Mouse (Mus musculus): Measurements from ENCODE around the gene Tuba1a. TPM values are rescaled to one million over a fixed set of nuclear protein-coding genes. Genes with fewer than 3 reads are reported as not detected.
A peak's percentile ranks its signal among the peaks of the same experiment; 100 is the strongest.

Gene Tuba1a
- polyA plus RNA-seq, 1 experiment from 2014 or later = 17,735 TPM

DNA sequence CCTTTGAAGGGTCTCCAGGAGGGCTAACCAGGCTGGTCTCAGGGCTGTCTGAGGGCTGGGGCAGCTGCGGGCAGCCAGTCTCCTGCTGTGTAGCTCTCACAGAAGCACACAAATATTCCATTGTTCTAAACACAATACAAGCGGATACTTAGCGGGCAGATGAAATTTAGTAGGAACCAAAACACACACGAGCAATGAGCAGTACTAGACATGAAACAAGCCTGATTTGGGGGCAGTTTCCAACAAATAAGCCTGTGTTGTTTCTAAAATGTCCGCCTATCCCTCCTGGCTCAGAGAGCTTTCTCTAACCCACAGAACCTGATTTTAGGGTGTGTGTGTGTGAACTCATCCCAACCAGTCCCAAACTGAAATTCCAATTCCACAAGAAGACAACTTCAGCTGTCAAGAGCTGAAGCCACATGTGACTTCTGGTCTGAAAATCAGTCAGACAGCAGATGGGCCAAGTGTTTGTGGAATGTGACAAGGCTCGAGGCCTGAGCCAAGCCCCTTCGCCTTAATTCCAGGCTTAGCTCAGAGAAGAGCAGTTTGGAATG lies 33.7 kb upstream of the Tuba1a start:
- no peak for ATAC-seq
- H3K9me3 ChIP-seq (replicated peaks; ENCODE audit: control insufficient read depth, low read length, poor library complexity, severe bottlenecking) = no peaks in the 10 kb centered on the region
- peak overlapping the region; percentile 74 for H3K4me2 ChIP-seq (ENCODE audit: low read length)
- H3K36me3 ChIP-seq (ENCODE audit: control insufficient read depth, insufficient read depth, low read length) = no peaks in the 10 kb centered on the region
- 1% methylated on average over 7 of the region's 7 CpGs for WGBS
- H3K27me3 ChIP-seq (ENCODE audit: control insufficient read depth, insufficient read depth, low read depth, low read length) = no peaks in the 10 kb centered on the region
- peak overlapping the region; percentile 78 for H3K9ac ChIP-seq (ENCODE audit: low read depth, low read length)
- H3K27ac ChIP-seq (ENCODE audit: low read length) = peak overlapping the region; percentile 100
- H3K4me3 ChIP-seq (ENCODE audit: low read depth, low read length) = peak overlapping the region; percentile 42
- peaks cover 64% of the 10 kb centered on the region for H3K4me1 ChIP-seq (ENCODE audit: control insufficient read depth, insufficient read depth, low read length)

DNA sequence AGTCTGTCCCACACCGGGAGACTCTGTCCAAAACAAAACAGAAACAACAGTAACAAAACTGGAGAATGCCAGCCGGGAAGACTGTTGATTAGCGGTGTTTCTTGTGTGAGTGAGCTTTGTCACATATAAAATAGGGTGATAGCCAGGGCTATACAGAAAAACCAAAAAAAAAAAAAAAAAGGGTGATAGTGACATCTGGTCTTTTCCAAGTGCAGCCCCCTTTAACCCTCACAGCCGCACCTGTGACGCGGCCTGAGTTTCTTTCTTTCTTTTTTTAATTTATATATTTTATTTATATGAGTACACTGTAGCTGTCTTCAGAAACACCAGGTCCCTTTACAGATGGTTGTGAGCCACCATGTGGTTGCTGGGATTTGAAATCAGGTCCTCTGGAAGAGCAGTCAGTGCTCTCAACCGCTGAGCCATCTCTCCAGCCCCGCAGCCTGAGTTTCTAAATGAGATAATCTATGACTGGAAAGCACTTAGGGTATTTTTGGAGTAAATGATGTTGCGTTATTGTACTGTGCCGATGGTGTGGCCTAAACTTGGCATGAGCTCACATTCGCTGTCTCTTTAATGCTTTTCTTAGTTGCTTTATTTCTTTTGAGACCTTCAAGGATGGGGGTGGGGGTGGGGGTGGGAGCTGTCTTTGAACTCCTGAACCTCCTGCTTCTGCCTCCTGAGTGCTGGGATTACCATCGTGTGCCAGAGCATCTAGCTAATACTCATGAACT lies 32.6 kb upstream of the Tuba1a start:
- 7% methylated on average over 12 of the region's 12 CpGs for WGBS
- H3K9ac ChIP-seq (ENCODE audit: low read depth, low read length) = peak overlapping the region; percentile 78
- H3K9me3 ChIP-seq (replicated peaks; ENCODE audit: control insufficient read depth, low read length, poor library complexity, severe bottlenecking) = no peaks in the 10 kb centered on the region
- 0 out of 2 replicates have a peak, but pooled peaks have one; percentile 25 for ATAC-seq
- no peaks in the 10 kb centered on the region for H3K36me3 ChIP-seq (ENCODE audit: control insufficient read depth, insufficient read depth, low read length)
- peaks cover 64% of the 10 kb centered on the region for H3K4me1 ChIP-seq (ENCODE audit: control insufficient read depth, insufficient read depth, low read length)
- H3K27me3 ChIP-seq (ENCODE audit: control insufficient read depth, insufficient read depth, low read depth, low read length) = no peaks in the 10 kb centered on the region
- H3K27ac ChIP-seq (ENCODE audit: low read length) = peak overlapping the region; percentile 100
- peak overlapping the region; percentile 74 for H3K4me2 ChIP-seq (ENCODE audit: low read length)
- peak overlapping the region; percentile 42 for H3K4me3 ChIP-seq (ENCODE audit: low read depth, low read length)

DNA sequence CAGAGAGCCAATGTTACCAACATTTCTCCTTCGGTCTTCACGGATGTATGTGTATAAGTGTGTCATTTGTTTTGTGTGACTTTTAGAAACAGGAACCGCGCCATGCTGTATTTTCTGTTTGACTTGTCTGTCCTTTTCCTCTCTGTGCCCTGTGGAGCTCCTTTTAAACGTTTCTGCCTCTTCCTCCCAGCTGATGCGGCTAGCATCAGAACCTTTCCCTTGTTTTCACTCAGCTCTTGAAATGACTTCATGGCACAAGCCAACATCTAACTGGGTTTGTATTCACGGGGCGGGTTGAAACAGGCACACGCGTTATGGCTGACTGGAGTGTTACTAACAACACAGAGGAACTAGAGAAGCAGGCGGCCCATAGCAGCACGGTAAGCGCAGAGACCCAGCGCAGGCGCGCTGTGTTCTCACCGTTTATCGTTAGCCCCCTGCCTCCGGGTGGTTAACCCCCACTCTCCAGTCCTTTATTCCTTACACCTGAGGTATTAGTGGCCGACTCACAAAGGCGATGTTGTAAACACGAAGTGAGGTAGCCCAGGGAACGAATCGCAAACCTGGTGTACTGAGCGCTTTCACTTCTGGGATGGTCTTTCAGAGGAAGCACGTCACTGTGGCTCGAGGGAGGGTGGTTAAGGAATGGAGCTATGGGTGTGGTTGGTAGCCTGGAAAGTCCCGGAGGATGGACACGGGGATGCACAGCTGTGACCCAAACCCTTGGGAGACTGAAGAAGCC lies 31.9 kb upstream of the Tuba1a start:
- Histone ChIP-seq H3K27me3 (ENCODE audit: control insufficient read depth, insufficient read depth, low read depth, low read length) (no peaks in the 10 kb centered on the region), H3K9me3 (replicated peaks; ENCODE audit: control insufficient read depth, low read length, poor library complexity, severe bottlenecking) (no peaks in the 10 kb centered on the region), H3K27ac (ENCODE audit: low read length) (peak overlapping the region; percentile 100), H3K4me3 (ENCODE audit: low read depth, low read length) (peak overlapping the region; percentile 42), H3K9ac (ENCODE audit: low read depth, low read length) (peak overlapping the region; percentile 78), H3K36me3 (ENCODE audit: control insufficient read depth, insufficient read depth, low read length) (no peaks in the 10 kb centered on the region), H3K4me2 (ENCODE audit: low read length) (peak overlapping the region; percentile 74), H3K4me1 (ENCODE audit: control insufficient read depth, insufficient read depth, low read length) (peaks cover 57% of the 10 kb centered on the region)
- peak; percentile 77 for ATAC-seq
- 1% methylated on average over 29 of the region's 29 CpGs for WGBS

DNA sequence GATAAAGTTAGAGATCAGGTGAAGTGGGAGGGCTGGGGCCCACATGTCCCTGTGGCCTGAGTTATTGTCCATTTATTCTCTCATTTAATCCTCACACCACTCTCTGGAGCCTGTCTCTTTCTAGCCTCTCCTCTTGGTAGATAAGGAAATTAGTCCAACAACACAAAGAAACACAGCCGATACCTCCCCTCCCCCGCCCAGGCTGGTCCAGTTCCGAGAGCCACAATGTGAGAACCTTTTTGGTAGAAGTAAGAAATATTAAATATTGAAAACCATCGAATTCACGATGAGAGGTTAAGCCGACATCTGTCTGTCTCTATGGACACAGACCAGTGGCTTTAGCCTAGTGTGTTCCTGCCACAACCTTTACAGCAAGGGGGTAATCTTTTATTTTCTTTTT lies 31.2 kb upstream of the Tuba1a start:
- WGBS = 15% methylated on average over 6 of the region's 6 CpGs
- Histone ChIP-seq H3K9me3 (replicated peaks; ENCODE audit: control insufficient read depth, low read length, poor library complexity, severe bottlenecking) (no peaks in the 10 kb centered on the region), H3K9ac (ENCODE audit: low read depth, low read length) (peak overlapping the region; percentile 78), H3K4me2 (ENCODE audit: low read length) (peak overlapping the region; percentile 74), H3K27me3 (ENCODE audit: control insufficient read depth, insufficient read depth, low read depth, low read length) (no peaks in the 10 kb centered on the region), H3K36me3 (ENCODE audit: control insufficient read depth, insufficient read depth, low read length) (no peaks in the 10 kb centered on the region), H3K27ac (ENCODE audit: low read length) (peak overlapping the region; percentile 100), H3K4me1 (ENCODE audit: control insufficient read depth, insufficient read depth, low read length) (peaks cover 55% of the 10 kb centered on the region), H3K4me3 (ENCODE audit: low read depth, low read length) (peak overlapping the region; percentile 42)
- no peak for ATAC-seq

DNA sequence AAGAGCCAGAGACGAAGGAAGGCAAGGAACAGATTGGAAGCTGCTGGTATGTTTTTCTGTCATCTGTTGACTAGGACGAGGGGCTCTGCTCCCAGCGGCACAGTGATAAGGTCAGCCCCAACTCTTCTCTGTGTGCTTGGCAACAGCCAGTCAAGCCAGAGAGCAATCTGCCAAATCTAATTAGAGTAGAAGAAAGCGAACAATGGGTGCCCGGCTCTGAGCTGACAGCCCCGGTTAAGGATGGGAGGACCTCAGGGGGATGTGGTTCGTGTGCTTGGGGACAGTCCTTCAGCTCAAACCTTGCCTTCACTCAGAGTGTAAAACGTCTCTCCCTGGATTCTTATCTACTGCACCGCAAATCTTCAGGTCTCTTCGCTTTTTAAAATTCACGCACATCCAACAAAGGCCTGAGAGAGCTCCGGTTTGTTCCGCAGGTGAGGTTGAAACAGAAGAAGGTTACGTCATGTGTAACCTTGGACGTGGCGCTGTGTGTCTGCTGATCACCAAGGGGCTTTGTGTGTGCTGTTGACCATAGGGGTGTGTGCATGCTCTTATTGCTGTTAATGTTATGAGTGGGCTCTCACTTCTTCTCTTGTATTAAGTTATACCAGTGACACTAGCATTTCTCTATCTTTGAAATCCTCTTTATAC lies 30.1 kb upstream of the Tuba1a start:
- Histone ChIP-seq H3K9ac (ENCODE audit: low read depth, low read length) (peak overlapping the region; percentile 68), H3K36me3 (ENCODE audit: control insufficient read depth, insufficient read depth, low read length) (no peaks in the 10 kb centered on the region), H3K4me3 (ENCODE audit: low read depth, low read length) (peak overlapping the region; percentile 42), H3K4me1 (ENCODE audit: control insufficient read depth, insufficient read depth, low read length) (peaks cover 49% of the 10 kb centered on the region), H3K27me3 (ENCODE audit: control insufficient read depth, insufficient read depth, low read depth, low read length) (no peaks in the 10 kb centered on the region), H3K4me2 (ENCODE audit: low read length) (peak overlapping the region; percentile 74), H3K9me3 (replicated peaks; ENCODE audit: control insufficient read depth, low read length, poor library complexity, severe bottlenecking) (no peaks in the 10 kb centered on the region), H3K27ac (ENCODE audit: low read length) (peak overlapping the region; percentile 100)
- ATAC-seq = peak; percentile 40; the same call in 1 of the 2 replicates
- WGBS = 5% methylated on average over 16 of the region's 16 CpGs

DNA sequence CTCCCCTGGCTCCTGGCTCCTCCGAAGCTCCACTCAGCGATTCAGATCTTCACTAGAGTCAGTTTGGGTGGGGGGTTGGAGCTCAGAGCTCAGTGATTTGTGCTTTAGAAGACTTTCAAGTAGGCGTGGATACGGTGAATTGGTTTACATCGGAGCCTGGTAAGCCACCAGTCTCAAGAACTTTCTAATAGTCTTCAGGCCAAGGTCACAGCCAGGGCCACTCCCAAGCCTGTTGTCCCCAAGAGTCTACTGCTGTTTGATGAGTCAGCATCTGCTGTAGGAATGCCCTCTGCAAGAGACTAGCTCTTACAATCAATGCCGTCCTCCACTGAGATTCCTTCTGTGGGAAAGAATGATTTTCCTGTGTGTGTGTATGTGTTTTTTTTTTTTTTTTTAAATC lies 28.6 kb upstream of the Tuba1a start:
- 63% methylated on average over 6 of the region's 6 CpGs for WGBS
- no peak overlapping the region for H3K9ac ChIP-seq (ENCODE audit: low read depth, low read length)
- no peaks in the 10 kb centered on the region for H3K9me3 ChIP-seq (replicated peaks; ENCODE audit: control insufficient read depth, low read length, poor library complexity, severe bottlenecking)
- peak overlapping the region; percentile 17; the same call in 1 of the 2 replicates for H3K4me2 ChIP-seq (ENCODE audit: low read length)
- H3K36me3 ChIP-seq (ENCODE audit: control insufficient read depth, insufficient read depth, low read length) = no peaks in the 10 kb centered on the region
- peak overlapping the region; percentile 100 for H3K27ac ChIP-seq (ENCODE audit: low read length)
- H3K4me1 ChIP-seq (ENCODE audit: control insufficient read depth, insufficient read depth, low read length) = peaks cover 49% of the 10 kb centered on the region
- H3K4me3 ChIP-seq (ENCODE audit: low read depth, low read length) = no peak overlapping the region
- H3K27me3 ChIP-seq (ENCODE audit: control insufficient read depth, insufficient read depth, low read depth, low read length) = no peaks in the 10 kb centered on the region
- no peak for ATAC-seq

DNA sequence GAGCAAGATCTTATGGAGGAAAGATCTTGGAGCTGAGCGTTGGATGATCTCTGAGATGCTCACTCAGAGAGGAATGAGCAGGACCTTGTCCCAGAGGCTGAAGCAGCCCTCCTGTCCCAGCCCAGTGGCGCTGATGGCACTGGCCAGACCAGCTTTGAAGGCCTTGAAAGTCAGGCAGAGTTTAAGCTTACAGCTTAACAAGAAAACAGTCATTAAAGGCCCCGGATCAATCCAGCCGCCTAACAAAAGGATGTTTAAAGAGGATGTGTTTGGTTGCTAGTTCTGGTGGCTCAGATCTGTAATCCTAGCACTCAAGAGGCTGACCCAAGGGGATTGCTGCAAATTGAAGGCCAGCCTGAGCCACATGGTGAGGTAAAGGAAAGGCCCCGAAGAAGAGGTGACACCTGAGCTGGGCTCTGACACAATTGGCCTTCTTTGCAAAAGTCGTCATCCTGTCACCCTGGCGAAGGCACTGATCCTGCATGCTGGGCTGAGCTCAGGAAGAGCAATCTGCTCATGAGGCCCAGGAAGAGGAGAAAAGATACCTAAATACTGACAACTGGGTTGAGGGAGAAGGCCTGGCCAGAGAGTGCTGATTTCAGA lies 26.6 kb upstream of the Tuba1a start:
- H3K4me2 ChIP-seq (ENCODE audit: low read length) = no peak overlapping the region
- ATAC-seq = no peak
- WGBS = 24% methylated on average over 7 of the region's 7 CpGs
- H3K27me3 ChIP-seq (ENCODE audit: control insufficient read depth, insufficient read depth, low read depth, low read length) = no peaks in the 10 kb centered on the region
- peak overlapping the region; percentile 61 for H3K27ac ChIP-seq (ENCODE audit: low read length)
- H3K9ac ChIP-seq (ENCODE audit: low read depth, low read length) = no peak overlapping the region; the same call in 1 of the 2 replicates
- H3K4me1 ChIP-seq (ENCODE audit: control insufficient read depth, insufficient read depth, low read length) = peaks cover 51% of the 10 kb centered on the region
- no peak overlapping the region for H3K4me3 ChIP-seq (ENCODE audit: low read depth, low read length)
- H3K36me3 ChIP-seq (ENCODE audit: control insufficient read depth, insufficient read depth, low read length) = no peaks in the 10 kb centered on the region
- H3K9me3 ChIP-seq (replicated peaks; ENCODE audit: control insufficient read depth, low read length, poor library complexity, severe bottlenecking) = no peaks in the 10 kb centered on the region

DNA sequence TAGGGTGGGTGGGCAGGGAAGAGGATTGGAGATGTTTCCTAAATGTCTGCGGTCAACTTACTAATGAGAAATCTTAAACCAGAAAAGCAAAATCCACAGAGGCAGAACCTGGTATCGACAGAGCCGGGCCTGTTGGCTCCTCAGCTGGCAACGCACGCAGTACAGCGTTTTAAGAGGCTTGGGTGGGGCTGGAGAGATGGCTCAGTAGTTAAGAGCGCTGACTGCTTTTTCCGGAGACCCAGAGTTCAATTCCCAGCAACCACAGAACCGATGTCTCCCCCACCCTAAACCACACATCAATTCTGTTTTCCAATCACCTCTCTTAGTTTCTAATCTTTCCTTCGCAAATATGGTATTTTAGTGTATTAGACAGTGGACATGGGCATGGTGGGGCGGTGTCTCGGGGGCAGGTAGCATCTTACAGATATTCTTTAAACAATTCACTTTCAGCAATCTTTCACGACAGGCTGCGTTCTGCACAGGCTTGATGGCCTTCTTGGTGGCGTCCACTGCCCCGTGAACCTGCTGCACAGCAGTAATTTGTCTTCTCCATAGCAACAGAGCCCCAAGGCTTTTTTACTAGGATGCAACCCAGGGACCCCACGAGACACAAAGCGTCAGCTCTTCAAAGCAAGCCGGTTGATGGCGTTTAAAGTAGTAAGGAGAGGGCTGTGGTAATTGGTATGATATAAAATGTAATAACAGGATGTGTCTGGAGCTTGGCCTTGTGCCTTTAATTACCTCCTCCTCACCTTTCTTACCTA lies 25.1 kb upstream of the Tuba1a start:
- ATAC-seq = no peak
- H3K4me2 ChIP-seq (ENCODE audit: low read length) = peak overlapping the region; percentile 53
- H3K4me1 ChIP-seq (ENCODE audit: control insufficient read depth, insufficient read depth, low read length) = peaks cover 51% of the 10 kb centered on the region
- H3K27ac ChIP-seq (ENCODE audit: low read length) = peak overlapping the region; percentile 91
- H3K27me3 ChIP-seq (ENCODE audit: control insufficient read depth, insufficient read depth, low read depth, low read length) = no peaks in the 10 kb centered on the region
- no peaks in the 10 kb centered on the region for H3K9me3 ChIP-seq (replicated peaks; ENCODE audit: control insufficient read depth, low read length, poor library complexity, severe bottlenecking)
- peak overlapping the region; percentile 11 for H3K4me3 ChIP-seq (ENCODE audit: low read depth, low read length)
- 22% methylated on average over 20 of the region's 20 CpGs for WGBS
- peak overlapping the region; percentile 58 for H3K9ac ChIP-seq (ENCODE audit: low read depth, low read length)
- no peaks in the 10 kb centered on the region for H3K36me3 ChIP-seq (ENCODE audit: control insufficient read depth, insufficient read depth, low read length)
